Mouse (Mus musculus) MEL-GATA-1-ER (cell line): ENCODE measurements around the gene Swt1.
"Not testable (repeated sequence)": the region's sequence is repeated elsewhere in the genome, so short reads cannot be mapped to it uniquely, and the experiment has no call there.

ENCODE experiments used
- DNase-seq: peaks from one replicate; pipeline ENCODE4 v3.0.0-alpha.2; 2012; ENCODE audit warnings: low read depth; ENCODE audit errors: extremely low read depth

Gene Swt1

GRCm38 (mm10) chr1:151367721-151368324, 60.4 kb downstream of the Swt1 start:
- no peak for DNase-seq

- DNase-seq: no peak
These were observed 61.2 kb downstream of the Swt1 start for GRCm38 (mm10) chr1:151366944-151367605.

GRCm38 (mm10) chr1:151359374-151359773, 68.9 kb downstream of the Swt1 start:
- no peak for DNase-seq

DNA sequence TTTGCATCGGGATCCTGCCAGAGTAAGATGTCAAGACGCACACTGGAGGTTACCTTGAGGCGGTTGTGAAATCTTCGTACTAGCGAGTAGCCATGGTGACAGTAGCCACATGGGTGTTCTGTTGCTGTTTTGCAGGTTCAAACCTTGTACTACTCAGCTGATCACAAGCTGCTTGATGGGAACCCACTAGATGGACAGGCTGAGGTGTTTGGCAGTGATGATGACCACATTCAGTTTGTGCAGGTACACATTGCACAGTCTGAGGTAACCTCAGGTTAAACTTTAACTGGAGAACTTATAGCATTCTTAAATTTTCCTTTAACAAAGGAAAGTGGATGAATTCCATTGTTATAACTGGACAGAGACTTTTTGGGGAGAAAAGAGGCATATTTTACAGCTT, 72.3 kb downstream of the Swt1 start:
- DNase-seq: no peak

DNA sequence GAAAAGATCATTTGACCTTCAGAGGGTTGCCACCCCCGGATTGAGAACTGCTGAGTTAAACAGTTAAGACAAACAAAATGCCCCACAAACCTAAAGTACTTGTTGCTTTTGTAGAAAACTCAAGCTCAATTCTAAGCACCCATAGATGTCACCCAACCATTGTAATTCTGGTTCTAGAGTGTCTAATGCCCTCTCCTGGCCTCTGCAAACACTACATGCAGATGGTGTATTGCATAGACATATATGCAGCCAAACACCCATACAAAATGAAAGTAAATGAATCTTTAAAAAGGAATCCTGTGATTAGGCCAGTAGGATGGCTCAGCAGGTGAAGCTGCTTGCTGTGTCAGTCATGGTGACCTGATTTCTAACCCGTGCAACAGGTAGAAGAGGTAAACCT, 75.3 kb downstream of the Swt1 start:
- peak; percentile 30 for DNase-seq

- DNase-seq: not testable (repeated sequence)
These were observed 80.0 kb downstream of the Swt1 start for GRCm38 (mm10) chr1:151348293-151348692.

GRCm38 (mm10) chr1:151346681-151347127, 81.6 kb downstream of the Swt1 start:
- DNase-seq: peak; percentile 47

GRCm38 (mm10) chr1:151345863-151346195, 82.4 kb downstream of the Swt1 start:
- peak; percentile 22 for DNase-seq

DNA sequence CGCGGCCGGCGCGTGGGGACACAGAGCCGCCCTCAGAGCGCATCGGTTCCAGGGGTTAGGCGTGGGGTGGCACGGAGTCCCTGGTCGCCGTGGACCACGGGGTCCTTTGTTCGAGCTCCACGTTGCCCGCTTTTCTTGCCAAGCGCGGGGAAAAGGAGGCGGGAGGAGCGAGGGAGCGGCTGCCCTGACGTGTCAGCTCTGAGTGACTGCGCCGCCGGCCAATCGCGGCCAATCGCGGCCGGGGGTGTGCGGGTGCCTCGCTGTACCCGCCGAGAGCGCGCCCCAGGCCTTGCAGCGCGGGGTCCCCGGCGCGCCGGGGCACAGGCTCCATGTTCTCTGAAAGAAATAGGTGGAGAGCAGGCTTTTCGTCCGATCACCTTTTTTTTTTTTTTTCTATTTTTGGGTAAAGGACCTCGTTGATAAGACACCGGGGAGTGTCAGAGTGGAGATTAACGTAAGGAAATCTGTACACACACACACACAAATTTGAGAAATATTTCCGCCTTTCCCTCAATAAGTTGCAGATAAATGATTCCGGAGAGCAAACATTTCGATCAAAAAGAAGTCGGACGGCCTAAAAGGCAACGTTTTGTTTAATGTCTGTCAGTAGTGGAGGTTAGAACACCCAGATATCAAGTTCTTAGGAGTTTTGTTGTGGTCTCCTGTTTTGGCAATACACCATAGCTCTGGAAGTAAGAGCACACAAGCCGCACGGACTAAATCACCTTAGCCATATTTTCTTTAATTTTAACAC, 83.0 kb downstream of the Swt1 start:
- peak; percentile 66 for DNase-seq

DNA sequence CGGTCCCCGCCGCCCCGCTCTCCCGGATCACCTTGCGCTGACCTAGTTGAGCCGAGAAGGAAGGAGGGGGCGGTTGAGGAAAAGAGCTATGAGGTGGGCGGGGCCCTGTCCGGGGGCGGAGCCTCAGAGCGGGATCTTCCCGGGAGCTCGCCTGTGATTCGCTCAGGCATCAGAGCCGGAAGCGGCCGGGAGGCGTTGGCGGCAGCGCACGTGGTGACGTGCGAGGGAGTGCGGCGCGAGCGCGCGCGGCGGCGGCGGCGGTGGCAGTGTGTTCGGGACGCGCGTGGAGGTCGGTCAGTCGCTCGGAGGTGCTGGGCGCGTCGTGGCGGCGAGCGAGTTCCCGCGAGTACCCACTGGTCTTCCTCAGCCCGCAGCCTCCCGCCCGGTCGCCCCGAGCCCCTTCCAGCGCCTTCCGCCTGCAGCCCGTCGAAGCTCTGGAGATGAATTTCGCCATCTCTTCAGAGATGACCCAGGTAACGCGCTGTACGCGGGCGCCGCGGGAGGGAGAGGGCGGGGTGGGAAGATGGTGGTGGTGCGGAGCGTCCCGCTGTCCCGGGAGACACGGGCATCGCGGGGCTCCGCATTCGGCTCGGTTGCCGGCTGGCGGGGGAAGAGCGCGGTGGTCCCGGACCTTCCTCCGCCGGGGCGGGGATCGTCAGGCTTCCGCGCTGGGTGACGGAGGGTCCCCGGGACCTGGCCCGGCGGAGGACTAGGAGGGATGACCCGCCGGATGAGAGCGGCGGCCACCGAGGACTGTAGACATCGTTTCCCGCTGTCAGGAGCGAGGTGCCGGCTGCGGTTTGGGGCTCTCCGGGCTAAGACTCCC, 83.8 kb downstream of the Swt1 start, which contains the start of gene Ivns1abp:
TSS of gene Ivns1abp (plus strand) at position 195 of the 826 bp plus-strand sequence.
- DNase-seq: peak; percentile 89

GRCm38 (mm10) chr1:151343571-151344282, 84.5 kb downstream of the Swt1 start:
- DNase-seq: peak; percentile 41

GRCm38 (mm10) chr1:151342968-151343367, 85.3 kb downstream of the Swt1 start:
- peak; percentile 56 for DNase-seq

DNA sequence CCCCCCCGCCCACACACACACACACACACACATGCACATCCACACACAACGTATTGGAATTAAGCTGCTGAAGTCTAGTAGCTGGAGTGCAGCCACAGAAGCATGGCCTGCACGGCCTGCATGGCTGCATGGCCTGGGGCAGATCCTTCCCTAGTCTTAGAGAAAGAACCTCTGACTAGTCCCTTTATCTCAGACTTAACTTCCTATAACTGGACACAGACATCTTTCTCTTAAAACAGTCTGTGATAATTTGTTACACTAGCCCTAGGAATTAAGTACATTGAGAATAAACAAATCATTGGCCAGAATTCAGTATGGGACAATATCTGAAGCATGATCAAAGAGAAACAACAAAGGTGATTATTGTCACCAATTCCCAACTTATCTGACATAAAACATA, 85.9 kb downstream of the Swt1 start:
- DNase-seq: no peak

DNA sequence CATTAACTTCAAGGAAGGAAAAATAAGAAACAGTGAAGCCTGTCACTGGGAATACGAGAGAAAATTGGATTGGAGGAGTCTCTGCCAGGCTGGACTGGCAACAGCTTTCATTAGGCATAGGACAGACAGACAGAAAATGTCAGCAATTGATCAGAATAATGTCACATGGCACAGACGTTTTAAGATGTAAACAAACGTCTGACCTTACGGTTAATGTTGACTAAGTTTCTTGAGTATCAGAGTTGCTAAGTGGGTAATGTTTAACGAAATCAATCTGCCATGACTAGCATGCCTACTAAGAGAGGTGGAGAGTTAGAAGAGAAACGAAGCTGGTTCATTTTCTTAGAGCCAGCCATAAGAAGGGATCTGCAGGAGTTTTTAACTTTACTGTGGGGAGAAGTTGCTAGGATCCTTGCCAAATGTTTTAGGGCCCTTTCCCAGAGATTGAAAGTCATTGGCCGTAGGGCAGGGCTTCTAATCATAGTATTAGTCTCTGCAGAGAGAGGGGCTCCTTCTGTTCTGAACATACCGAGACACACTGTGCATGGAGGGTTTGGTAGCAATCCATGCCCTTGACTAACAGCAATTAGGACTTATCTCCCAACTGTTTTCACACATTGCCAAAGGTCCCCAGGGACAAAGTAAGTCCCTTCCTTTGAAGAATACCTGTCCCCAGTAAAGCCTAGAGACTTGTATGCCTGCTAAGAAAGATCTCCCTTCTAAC, 86.8 kb downstream of the Swt1 start:
- DNase-seq: no peak

GRCm38 (mm10) chr1:151338941-151339340, 89.3 kb downstream of the Swt1 start:
- no peak for DNase-seq

- DNase-seq: no peak
These were observed 90.0 kb downstream of the Swt1 start for GRCm38 (mm10) chr1:151338234-151338633.

DNA sequence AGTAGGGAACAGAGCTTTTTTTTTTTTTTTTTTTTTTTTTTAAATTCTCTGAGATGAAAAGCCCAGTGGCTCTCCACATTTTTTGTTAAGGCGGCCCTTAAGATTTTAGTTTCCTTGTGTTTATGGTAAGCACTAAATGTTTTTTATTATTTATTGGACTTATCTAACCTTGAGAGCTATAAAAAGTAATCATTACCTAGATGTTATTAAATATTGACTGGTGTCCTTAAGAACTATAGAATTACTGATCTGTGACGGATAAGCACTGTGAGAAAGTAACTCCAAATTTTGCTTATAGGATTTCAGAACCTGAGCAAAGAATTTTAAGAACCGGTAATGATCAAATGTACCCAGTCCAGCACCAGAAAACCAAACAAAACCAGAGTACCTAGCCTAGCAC, 95.4 kb downstream of the Swt1 start:
- no peak for DNase-seq

DNA sequence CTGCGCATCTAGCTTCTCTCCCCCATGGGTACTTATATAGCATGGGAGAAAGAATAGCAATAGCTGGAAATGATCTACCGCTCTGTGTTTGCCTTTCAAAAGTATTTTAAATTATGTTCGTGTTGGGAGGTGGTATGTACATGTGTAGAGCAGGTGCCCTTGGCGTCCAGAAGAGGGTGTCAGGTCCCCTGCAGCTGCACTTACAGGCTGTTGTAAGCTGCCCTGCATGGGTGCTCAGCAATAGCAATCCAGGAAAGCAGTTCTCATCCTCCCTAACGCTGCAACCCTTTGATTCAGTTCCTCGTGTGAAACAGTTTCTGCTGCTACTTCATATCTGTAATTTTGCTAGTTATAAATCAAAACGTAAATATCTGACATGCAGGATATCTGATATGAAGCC, 98.7 kb downstream of the Swt1 start:
- no peak for DNase-seq

DNA sequence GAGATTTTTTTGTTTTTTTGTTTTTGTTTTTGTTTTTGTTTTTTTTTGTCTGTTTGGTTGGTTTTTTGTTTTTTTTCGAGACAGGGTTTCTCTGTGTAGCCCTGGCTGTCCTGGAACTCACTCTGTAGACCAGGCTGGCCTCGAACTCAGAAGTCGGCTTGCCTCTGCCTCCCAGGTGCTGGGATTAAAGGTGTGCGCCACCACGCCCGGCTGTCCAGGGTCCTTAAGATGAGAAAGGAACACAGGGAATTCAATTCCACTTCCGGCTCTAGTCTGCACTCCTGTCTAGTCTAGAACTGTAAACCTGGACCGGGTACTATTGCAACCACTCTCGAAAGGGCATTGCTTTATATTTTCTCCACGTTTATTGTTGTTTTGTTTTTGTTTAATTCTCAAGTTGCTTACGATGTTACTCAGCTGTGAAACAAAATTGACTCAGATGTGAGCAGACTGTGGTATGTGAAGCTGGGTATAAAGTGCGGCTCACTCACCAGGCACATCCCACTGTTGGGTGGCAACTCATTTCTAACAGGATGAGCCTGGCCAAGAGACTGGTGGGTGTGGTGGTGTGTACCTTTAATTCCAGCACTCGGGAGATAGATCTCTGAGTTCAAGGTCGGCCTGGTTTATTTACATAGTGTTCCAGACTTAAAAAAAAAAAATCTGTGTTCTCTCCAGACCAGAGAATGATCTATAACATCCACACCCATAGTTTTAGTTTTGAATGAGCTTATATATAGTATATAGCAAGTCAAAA, 99.7 kb downstream of the Swt1 start:
- no peak for DNase-seq

GRCm38 (mm10) chr1:151325328-151325727, 102.9 kb downstream of the Swt1 start:
- DNase-seq: no peak
